Mouse (Mus musculus) adrenal gland, adult 2 months (tissue): Measurements from ENCODE around the gene Nlrp4c. TPM values are rescaled to one million over a fixed set of nuclear protein-coding genes. Genes with fewer than 3 reads are reported as not detected.

Experiments
- polyA plus RNA-seq: library from polyadenylated mRNA; depleted of rRNA; stranded (reverse); fragments of >200 nt; gene quantifications from 2 replicates; pipeline ENCODE4 v1.2.3, GENCODE M21; 2012; rRNA removed
- total RNA-seq, 2 experiments: library from RNA; stranded (reverse); gene quantifications; 2 replicates each; pipeline ENCODE4 v1.2.3; 2021

Gene Nlrp4c
- total and polyA plus RNA-seq, 3 experiments = not detected

Other genes starting within 250 kb of the Nlrp4c start
- gene Vmn1r63, start 239.7 kb upstream of the Nlrp4c start, total RNA-seq = not detected
- not detected in 2 replicates for gene Vmn1r63, start 239.7 kb upstream of the Nlrp4c start, polyA plus RNA-seq
- gene Vmn1r64, start 160.6 kb upstream of the Nlrp4c start, total RNA-seq = not detected
- gene Vmn1r64, start 160.6 kb upstream of the Nlrp4c start, polyA plus RNA-seq = not detected in 2 replicates
- gene Vmn1r65, start 34.2 kb upstream of the Nlrp4c start, total RNA-seq = not detected
- gene Vmn1r65, start 34.2 kb upstream of the Nlrp4c start, polyA plus RNA-seq = not detected in 2 replicates
- 10 to 100 TPM; 41.8 to 41.9 TPM for gene Zfp787, start 110.8 kb downstream of the Nlrp4c start, total RNA-seq
- 73.8 and 87.1 TPM in 2 replicates for gene Zfp787, start 110.8 kb downstream of the Nlrp4c start, polyA plus RNA-seq
- 10 to 100 TPM; 22.5 to 31.1 TPM for gene Zfp444, start 127.1 kb downstream of the Nlrp4c start, total RNA-seq
- gene Zfp444, start 127.1 kb downstream of the Nlrp4c start, polyA plus RNA-seq = 50.7 and 61.8 TPM in 2 replicates
- not detected for gene Galp, start 151.9 kb downstream of the Nlrp4c start, total RNA-seq
- gene Galp, start 151.9 kb downstream of the Nlrp4c start, polyA plus RNA-seq = not detected in 2 replicates
- gene Zscan5b, start 177.1 kb downstream of the Nlrp4c start, total RNA-seq = not detected
- gene Zscan5b, start 177.1 kb downstream of the Nlrp4c start, polyA plus RNA-seq = not detected in 2 replicates
- not detected for gene Epp13, start 207.5 kb downstream of the Nlrp4c start, total RNA-seq
- gene Epp13, start 207.5 kb downstream of the Nlrp4c start, polyA plus RNA-seq = not detected in 2 replicates
- 1 to 10 TPM; 6.5 to 6.6 TPM for gene Zfp667, start 241.4 kb downstream of the Nlrp4c start, total RNA-seq
- 0.37 and 0.45 TPM in 2 replicates for gene Zfp667, start 241.4 kb downstream of the Nlrp4c start, polyA plus RNA-seq